Mouse (Mus musculus): ENCODE results near the gene Rock2. TPM values are rescaled to one million over a fixed set of nuclear protein-coding genes. Genes with fewer than 3 reads are reported as not detected.

The Rock2 gene
- total RNA-seq, 2 experiments from 2014 or later = 129 to 140 TPM

DNA sequence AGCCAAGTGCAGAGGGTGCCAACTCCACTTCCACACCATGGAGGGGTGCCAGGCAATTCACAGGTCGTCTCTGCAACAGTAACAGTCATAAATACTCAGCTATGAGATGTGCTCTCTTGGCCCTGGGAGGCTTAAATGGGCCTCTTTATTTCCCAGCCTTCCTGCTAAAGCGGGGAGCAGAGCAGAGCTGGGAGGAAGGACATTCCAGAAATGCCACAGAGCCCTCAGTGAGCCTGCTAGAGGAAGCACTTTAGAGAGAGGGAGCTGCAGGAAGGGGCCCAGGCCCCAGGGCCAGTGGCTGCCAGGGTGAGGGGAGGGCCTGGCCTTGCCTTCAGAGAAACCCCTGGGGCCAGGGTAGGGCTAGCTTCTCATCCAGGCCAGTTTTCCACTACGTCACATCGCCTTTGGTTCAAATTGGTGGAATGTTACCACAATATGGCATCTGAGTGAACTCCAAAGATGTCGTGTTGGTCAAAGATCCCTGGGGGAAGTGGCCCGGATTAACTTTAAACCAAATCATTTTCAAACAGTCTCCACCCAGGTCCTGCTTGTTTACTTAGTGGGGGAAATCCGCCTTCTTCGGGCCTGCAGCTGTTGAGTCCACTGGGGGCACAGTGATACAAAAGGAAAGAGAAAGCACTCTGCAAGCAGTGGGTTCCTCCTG, 24.2 kb upstream of the Rock2 start:
- no peak for DNase-seq (ENCODE audit: low spot score in 2 of 2)

DNA sequence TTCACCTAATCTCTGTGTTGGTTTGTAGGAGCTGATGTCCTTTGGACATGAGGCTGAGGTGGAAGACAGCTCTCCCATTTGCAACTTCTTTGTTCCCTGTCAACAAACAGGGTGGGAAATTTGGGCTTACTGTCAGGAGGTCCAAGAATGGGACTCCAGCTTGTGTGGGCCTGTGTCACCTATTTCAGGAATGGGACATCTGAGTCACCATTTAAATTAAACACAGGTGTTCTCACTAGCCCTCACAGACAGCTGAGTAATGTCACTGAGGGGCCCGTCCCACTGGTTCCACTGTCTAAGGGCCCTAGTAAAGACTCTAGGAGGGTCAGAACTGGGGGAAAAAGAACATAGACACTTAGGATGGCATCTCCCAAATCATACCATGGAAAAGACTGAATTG, 22.7 kb upstream of the Rock2 start:
- no peak for DNase-seq (ENCODE audit: low spot score in 2 of 2)

DNA sequence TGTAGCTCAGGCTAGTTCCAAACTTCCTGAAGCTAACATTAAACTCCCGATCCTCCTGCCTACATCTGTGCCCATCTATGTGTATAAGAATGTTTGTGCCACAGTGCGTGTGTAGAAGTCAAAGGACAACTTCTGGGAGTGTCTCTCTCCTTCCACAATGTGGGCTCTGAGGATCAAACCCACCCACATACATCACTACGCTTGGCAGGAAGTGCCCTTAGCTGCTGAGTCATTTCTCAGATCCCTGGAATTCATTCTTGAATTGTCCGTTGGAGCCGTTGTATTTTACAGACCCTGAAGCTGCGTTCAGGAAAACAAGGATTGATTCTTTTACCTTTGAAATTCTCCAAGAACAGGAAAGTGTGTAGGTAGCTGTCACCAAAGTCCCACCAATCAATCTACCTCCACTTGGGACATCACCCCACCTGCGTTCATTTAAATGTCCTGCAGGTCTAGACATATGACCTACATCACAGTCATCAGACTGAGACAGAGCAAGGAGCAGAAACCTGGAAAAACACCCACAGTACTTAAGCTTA, 21.7 kb upstream of the Rock2 start:
- no peak for DNase-seq (ENCODE audit: low spot score in 2 of 2)

DNA sequence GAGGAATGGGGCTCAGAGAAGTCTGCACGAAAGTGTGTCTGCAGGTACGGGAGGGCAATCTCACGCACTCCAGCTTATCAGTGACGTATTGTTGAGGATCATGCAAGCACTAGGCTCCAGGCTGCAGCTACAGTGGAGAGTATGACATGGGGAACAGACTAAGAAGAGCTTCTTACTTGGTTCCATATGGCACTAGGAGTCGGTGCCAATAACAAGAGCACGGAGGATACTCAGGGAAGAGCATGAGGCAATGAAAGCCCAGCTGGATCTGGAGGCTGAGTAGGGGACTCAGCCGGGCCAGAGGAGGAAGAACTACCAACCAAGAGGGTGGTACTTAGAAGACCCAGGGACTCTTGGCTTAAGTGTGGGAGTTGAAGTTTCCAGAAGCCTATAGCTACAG, 21.1 kb upstream of the Rock2 start:
- peak; percentile 42 to 64 for DNase-seq (ENCODE audit: low spot score in 2 of 2)

DNA sequence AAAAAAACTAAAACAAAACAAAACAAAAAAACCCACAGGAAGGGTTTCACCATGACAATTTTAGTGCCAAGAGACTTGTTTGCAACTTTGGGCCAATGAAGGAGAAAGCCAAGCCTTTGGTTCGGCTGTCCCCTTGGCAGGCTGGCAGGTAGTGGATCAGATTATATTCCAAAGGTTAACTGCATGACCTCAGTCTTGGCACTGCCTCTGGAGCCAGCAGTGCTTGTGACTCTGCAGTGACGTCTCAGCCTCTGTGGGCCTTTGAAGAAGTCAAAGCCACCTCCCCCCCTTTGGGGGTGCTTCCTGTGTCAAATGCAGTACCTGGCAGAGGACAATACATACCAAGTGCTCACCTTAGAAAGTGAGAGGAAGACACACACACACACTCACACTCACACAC, 20.6 kb upstream of the Rock2 start:
- no peak for DNase-seq (ENCODE audit: low spot score in 2 of 2)

DNA sequence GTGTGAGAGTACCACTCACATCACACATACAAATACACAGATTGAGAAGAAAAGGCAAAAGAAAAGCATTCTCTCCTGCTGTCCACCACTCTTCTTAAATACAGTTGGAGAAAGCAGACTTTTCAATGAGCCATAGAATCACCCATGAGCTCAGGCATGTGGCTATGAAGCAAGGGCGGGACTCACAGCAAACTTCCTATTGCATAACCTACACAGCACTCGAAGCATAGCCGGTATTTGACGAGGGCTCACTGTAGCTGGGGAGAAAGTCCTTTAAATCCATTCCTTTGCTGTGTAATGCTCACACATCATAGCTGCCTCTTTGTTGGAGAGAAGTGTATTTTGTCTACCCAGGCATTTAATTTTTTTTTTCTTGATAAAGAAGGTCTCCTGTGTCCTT, 19.4 kb upstream of the Rock2 start:
- DNase-seq (ENCODE audit: low spot score in 2 of 2) = no peak

DNA sequence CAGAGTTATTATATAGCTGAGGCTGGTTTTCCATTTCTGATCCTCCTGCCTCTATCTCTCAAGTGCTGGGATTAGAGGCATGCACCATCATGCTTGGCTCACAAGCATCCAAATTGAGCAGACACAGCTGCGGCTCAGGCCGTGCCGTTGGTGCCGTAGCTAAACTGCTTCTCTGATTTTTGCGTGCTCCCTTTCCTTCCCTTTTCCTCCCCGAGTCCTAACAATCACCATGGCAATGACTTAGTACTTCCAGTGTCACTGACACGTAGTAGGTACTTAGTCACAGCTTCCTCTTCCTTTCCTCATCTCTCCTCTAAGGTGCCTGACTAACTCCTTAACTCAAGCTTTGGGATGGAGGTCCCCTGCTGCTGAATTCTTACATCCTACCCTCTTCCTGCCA, 19.0 kb upstream of the Rock2 start:
- DNase-seq (ENCODE audit: low spot score in 2 of 2) = no peak

DNA sequence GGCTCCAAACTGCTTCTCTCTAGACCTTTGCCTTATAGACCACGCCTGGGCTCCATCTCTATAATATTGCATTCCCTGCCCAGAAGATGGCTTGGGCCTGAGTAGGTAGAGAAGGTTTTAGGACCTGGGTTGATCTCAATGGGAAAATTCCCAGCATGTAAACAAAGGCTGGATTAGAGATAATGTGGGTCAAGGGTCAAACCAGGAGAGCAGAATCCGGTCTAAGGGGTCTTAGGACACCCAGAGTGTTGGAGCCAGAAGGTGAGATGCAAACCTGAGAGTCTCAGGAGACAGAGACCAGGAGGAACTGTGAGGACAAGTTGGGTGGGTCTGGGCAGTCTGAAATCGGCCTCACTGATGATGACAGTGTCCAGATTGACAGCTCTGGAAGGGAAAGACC, 18.0 kb upstream of the Rock2 start:
- no peak for DNase-seq (ENCODE audit: low spot score in 2 of 2)

DNA sequence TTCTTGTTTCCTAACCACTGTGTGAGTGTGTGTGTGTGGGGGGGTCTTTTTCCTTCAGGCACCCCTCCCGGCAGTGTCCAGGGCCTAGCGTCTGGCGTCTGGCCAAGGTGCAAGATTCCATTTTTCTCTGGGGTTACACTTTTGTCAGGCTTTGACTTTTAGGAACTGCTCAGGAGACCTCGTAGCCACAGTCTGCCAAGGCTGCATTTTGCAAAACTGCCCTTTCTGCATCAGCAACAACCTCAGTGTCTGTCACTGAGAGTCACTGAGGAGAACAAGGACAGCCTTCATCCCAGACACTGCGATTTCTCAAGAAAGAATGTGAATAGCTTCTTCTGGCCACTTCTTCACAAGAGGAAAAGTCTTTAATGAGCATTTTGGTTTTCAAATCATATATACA, 17.6 kb upstream of the Rock2 start:
- no peak for DNase-seq (ENCODE audit: low spot score in 2 of 2)

DNA sequence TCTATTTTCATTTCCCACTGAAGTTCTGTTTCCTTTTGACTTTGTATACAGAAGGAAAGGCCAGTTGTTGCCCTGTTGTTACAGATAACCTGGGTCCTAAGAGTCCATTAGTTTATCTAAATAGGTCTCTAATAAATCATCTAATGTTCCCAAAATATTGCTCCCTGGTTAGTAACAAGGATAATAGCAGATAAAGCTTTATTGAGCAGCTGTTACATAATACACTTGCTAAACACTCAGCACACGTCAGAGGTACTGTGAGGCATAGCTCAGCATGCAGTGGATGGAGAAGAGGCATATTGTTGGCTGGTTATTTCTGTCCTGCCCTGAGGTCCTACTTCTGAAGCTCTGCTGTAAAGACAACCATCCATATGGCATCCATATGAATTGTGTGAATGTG, 17.0 kb upstream of the Rock2 start:
- no peak for DNase-seq (ENCODE audit: low spot score in 2 of 2)

DNA sequence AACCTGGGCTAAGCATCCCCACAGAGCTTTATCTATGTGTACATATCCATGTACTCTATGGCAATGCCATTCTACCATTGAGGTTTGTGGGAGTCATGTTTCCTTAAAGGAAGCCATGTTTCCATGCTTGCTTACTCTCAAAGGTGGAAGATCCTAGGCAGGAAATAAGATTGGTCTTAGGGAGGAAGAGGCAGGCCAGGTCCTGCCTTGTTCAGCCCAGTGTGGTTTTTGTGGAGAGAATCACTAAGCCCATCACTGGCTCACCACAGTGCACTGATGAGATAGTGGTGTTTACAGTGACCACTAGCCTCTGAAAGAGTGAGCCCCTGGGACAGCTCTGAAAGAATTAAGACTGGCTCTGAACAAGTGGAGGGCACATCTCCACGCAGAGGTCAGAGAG, 15.3 kb upstream of the Rock2 start:
- DNase-seq (ENCODE audit: low spot score in 2 of 2) = no peak

DNA sequence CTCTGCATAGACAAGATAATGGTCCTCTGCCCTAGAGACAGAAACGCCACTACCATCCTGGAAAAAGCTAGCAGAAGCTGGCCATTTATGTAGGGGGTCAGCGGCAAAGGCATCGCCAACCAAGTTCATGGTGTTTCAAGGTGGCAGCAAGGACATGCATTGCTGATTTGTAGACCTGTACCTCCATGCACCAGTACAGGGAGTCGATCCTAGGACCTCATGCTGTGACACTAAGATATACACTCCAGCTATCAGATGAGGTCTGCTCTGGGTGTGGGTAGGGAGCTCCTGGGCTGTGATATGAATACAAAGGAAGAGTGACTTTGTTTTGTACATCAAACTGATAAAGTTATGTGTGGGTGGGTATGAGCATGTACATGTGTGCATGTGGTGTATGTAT, 14.6 kb upstream of the Rock2 start:
- DNase-seq (ENCODE audit: low spot score in 2 of 2) = no peak

DNA sequence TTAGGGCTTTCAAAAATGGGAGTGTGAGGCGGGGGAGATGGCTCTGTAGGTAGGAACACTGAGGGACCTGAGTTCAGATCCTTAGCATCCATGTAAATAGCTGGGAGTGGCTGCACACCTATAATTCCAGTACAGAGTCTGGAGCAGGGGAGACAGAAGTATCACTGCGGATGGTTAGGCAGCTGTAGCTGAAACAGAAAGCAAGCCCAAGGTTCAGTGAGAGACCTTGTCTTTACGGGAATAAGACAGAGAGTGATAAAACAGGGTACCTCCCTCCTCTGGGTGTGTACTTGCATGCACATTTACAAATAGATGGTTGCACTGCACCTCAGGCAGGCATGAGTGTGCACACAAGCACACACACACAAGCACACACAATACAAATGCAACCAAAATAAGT, 12.3 kb upstream of the Rock2 start:
- DNase-seq (ENCODE audit: low spot score in 2 of 2) = no peak

DNA sequence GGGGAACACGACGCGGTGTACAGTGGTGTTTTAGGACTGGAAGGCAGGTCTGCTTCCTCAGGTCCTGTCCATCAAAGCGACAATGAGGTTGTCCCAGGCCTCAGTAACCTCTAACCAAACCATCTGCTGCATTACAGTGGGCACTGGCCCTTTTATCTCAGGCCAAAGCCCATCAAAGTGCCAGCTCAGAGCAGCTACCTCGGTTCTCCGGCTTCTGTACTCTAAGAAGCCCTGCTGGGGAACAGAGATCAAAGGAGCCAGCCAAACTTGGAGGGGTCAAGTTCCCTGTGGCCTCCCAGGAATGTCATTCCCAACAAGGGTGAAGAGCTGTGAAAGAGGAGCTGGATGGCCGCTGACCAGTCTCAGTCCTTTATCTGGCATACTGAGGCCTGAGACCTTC, 11.6 kb upstream of the Rock2 start:
- no peak for DNase-seq (ENCODE audit: low spot score in 2 of 2)

DNA sequence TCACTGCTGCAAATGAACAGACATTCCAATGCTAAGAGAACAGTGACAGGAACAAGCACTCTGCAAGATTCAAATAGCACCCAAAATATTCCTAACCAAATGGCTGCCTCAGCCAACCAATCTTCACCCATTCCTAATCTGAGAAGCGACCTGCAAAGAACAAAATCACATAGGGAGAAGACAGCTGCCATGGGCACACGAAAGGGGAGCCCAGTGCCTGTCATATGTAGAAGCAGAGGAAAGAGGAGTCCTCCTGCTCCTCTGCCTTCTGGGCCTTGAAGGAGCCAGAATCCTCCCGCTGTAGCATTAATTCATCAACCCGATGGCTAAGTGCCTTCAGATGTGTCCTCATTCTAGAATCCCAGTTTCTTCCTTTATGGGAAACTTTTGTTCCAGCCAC, 10.2 kb upstream of the Rock2 start:
- DNase-seq (ENCODE audit: low spot score in 2 of 2) = peak in 1 of 2 experiments; percentile 34

DNA sequence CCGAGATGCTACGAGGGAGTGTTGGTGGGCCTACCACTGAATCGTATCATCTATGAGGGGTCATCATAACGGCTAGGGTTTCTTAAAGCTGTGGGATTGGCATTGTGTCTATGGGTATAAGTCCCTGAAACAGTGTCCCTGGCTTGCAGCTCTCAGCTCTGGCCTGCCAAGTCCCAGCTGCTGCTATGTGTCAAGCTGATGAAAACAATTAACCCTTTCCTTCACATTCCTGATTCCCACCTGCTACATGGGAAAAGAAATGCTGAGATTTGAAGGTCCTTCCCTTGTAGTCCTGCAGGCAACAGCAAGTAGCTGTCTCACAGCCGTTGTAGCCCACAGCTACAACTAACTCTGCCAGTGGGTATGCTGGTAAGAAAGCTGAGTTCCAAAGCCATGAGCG, 8.3 kb upstream of the Rock2 start:
- DNase-seq (ENCODE audit: low spot score in 2 of 2) = no peak

DNA sequence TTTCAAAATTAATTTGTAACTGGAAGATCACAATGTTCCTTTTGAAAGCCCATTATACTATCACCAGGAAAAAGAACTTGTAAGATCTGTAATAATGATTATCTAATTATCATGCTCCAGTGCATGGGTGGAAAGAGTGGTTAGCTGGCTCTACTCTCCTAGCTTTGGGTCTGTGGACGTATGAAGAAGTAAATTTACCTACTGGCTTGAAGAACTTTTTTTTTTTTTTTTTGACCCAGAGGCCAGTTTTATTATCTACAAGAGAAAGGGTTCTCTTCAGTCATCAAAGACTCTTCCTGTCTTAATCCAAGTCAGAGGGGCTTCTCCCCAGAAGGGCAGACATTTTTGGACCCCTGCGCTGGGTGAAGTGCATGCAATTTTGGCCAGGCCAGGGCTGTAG, 1.7 kb upstream of the Rock2 start:
- no peak for DNase-seq (ENCODE audit: low spot score in 2 of 2)

DNA sequence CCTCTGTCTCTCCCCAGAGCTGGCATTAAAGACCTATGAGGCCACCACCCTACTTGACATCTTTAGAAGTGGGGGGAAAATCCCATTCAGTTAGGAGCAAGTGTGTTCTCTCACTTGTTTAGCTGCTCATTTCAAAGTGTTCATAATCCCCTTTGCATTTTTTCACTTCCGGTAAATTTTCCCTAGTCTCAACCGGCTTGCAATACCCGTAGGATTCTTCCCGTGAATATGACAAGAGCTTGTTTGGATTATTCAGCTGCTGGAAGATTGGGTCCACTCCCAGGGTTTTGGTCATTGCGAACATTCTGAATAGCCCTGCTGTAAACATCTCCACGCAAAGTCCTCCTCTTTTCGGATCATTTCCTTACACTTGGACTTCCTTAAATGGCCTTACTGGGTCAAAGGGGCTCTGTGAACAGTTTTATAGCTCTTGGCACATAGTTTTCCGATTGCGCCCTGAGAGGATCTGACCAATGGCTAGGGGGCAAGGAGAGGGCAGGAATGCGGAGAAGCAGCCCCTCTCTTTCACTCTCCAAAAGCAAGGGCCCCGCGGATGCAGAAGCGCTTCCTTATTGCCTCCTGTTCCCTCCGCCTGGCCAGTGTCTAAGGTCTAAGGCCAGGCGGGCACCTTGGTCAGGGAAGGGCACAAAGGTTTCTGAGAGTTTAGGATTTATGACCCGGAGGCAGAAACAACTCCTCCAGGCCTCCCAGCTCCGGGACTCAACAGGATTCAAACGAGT, 869 bp upstream of the Rock2 start:
- DNase-seq (ENCODE audit: low spot score in 2 of 2) = no peak

DNA sequence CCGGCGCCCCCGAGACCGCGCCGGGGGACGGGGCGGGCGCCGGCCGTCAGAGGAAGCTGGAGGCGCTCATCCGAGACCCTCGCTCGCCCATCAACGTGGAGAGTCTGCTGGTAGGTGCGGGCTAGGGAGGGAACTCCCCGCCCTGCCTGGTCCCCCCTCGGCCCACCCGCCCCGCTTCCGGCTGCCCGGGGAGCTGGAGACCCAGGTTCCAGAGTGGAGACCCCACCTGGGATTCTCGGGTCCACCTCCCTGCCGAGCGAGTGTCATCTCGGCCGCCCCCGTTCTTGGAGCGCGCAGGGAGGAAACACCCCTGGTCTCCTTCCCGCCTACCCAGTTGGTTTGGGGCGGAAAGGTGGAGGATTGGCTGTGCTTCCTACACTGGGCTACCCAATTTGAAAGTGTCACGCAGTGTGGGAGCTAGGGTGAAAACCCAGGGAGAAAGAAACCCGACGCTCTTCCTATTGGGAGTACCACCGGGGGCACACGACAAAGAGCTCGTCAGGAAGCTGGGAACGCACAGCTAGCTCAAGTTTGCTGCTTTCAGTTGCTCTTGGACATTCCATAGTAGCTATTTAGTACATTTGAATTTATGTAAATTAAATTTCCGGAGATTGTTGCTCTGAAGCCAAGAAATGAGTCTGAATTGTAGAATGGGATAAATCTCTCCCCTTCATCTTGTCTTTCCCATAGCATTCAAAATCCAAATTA, 680 bp downstream of the Rock2 start:
- DNase-seq (ENCODE audit: low spot score in 2 of 2) = peak in 1 of 2 experiments; percentile 41

DNA sequence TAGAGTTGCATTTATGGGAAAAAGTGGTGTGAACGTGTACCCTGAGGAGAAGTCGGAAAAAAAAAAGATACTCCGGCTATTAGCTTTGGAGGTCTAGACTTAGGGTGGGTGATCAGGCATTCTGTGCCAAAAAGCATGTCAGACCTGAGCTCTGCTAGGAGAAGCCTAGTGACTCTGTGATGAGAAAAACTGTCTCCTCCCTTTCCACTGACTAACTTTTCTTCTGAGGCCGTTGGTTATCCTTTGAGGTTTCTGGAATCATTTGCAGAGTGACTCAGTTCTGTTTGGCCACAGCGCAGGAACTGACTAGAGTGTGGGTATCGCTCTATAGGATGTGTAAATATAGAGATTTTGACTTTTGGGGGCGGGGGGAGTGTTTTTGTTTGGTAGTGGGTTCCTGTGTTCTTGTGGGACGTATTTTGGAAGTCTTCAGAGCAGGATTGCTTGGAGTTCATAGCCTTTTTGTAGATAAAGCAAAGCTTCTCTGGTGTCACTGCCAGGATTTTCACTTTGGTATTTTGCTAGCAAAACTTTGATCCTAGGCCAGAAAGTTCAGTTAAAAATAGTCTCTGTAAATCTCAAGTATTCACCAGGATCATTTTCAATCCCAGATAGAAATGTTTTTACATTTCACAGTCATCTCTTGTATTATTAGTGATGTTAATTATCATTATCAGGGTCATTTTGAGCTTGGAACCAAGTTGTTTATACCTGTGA, 1.5 kb downstream of the Rock2 start:
- no peak for DNase-seq (ENCODE audit: low spot score in 2 of 2)

DNA sequence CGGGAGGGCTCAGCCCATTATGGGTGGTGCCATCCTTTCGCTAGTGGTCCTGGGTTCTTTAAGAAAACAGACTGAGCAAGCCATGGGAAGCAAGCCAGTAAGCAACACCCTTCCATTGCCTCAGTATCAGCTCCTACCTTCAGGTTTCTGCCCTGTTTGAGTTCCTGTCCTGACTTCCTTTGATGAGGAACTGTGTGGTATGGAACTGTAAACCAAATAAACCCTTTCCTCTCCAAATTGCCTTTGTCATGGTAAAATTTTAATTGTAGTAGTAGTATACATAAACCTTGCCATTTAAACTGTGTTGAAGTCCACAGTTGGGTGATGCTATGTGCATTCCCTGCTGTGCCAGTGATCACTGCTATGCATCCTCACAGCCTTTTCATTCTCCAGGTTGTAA, 2.5 kb downstream of the Rock2 start:
- DNase-seq (ENCODE audit: low spot score in 2 of 2) = no peak

DNA sequence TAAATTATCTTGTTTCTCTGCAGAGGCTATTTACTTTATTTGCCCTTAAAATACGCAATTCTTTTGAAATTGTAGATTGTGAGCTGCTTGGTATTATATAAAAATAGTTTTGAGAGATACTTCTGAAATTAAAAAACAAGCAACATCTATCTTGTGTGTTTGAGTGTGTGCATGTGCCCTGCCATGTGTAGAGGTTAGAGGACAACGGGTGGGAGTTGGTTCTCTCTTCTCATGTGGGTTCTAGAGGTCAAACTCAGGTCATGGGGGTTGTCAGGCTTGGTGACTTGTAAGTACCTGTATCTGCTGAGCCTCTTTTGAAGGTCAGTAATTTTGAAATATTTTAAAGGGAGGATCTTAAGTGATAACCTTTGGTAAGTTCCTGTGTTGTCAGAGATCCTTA, 3.5 kb downstream of the Rock2 start:
- no peak for DNase-seq (ENCODE audit: low spot score in 2 of 2)

All from layer of hippocampus, adult 18-20 months (tissue).